Mouse (Mus musculus) embryonic facial prominence, embryonic 10.5 days (tissue): ENCODE data around the gene Agbl1. TPM values are rescaled to one million over a fixed set of nuclear protein-coding genes. Genes with fewer than 3 reads are reported as not detected.
A peak's percentile ranks its signal among the peaks of the same experiment; 100 is the strongest.

ENCODE experiments used
- DNase-seq: peaks from one replicate; pipeline ENCODE4 v3.0.0-alpha.2; 2017; ENCODE audit warnings: low spot score
- H3K27ac ChIP-seq: fragments of 300-500 bp; sonication (generic); replicated peaks from 2 replicates; pipeline ENCODE4 v1.5.1; 2016; ENCODE audit warnings: mild to moderate bottlenecking
- H3K27me3 ChIP-seq: fragments of 300-500 bp; sonication (generic); replicated peaks from 2 replicates; pipeline ENCODE4 v1.6.1; 2016; ENCODE audit warnings: low read depth, mild to moderate bottlenecking; ENCODE audit not compliant: poor library complexity, severe bottlenecking
- H3K36me3 ChIP-seq: fragments of 300-500 bp; sonication (generic); replicated peaks from 2 replicates; pipeline ENCODE4 v1.6.1; 2016; ENCODE audit warnings: mild to moderate bottlenecking, moderate library complexity
- H3K4me1 ChIP-seq: fragments of 300-500 bp; sonication (generic); 2 replicates; pipeline ENCODE4 v1.6.1; 2016
- H3K4me3 ChIP-seq: fragments of 300-500 bp; sonication (generic); 2 replicates; pipeline ENCODE4 v1.5.1; 2016; ENCODE audit warnings: mild to moderate bottlenecking, moderate library complexity
- H3K9me3 ChIP-seq: fragments of 300-500 bp; sonication (generic); 2 replicates; pipeline ENCODE4 v1.6.1; 2016; ENCODE audit warnings: mild to moderate bottlenecking
- WGBS: fragments of 180-500 bp; shearing (Covaris S2); methylation state at CpG from one replicate; pipeline ENCODE4 v1.1.7; 2016; 5-methylcytosine and 5-hydroxymethylcytosine counted together
- polyA plus RNA-seq: library from polyadenylated mRNA; unstranded; fragments of >200 nt; fragmentation: Nextera tagmentation; extraction: Ambion mirVana; gene quantifications from 2 replicates; pipeline ENCODE4 v1.2.1, GENCODE M21; 2016

Gene Agbl1
- polyA plus RNA-seq, 1 experiment from 2014 or later: not detected

DNA sequence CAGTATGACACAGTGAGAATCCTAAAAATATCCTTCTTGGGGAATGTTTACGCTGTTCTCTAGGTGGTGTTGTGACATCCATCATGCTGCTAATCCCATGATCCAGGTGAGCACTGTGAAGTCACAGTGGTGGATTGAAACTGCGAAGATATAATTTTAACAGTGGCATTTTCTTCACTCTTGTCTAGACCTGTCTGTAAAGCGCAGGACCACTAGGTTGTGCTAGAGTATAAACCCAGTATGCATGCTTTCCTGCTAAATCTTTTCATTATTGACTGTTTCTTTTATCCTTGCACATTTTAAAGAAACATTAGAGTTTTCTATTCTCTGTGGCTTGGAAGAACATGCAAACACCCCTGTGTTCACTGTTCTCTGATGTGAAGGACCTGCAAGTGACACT, 57.8 kb downstream of the Agbl1 start:
- Histone ChIP-seq H3K4me1 (no peaks in the 10 kb centered on the region), H3K9me3 (no peaks in the 10 kb centered on the region), H3K27ac (no peak overlapping the region), H3K27me3 (no peaks in the 10 kb centered on the region), H3K36me3 (no peaks in the 10 kb centered on the region), H3K4me3 (no peak overlapping the region)
- WGBS: 85% methylated on average over 3 of the region's 3 CpGs
- DNase-seq: no peak

DNA sequence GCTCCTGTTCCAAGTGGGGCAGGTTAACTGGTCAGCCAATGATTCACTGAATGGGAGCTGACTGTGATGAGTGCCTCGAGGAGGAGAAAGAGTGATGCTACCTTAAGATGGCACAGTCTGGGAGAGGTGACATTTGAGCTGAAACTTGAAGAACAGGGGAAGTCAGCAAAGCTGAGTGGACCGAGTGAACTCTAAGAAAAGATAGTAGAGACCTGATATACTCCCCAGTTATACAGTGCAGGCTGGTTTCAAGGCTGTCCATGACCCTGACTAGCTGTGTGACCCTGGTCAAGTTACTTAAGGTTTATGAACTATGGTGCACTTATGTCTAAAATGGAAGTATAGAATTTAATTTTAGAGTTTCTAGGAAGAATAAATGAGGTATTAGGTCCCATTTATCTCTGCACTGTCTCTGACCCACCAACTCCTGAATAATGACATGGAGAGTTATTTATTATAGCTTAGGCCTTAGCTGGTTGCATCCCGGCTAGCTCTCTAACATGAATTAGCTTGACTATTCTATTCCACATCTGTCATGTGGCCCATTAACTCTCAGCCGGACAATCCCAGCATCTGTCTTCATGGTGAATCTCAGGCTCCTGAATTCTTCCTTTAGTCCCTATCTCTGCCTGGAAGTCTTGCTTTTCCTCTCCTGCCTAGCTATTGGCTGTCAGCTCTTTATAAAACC, 92.3 kb downstream of the Agbl1 start:
- DNase-seq: no peak
- 85% methylated on average over 4 of the region's 4 CpGs for WGBS
- Histone ChIP-seq H3K36me3 (no peaks in the 10 kb centered on the region), H3K9me3 (no peaks in the 10 kb centered on the region), H3K4me1 (no peaks in the 10 kb centered on the region), H3K4me3 (no peak overlapping the region), H3K27ac (no peak overlapping the region), H3K27me3 (no peaks in the 10 kb centered on the region)

DNA sequence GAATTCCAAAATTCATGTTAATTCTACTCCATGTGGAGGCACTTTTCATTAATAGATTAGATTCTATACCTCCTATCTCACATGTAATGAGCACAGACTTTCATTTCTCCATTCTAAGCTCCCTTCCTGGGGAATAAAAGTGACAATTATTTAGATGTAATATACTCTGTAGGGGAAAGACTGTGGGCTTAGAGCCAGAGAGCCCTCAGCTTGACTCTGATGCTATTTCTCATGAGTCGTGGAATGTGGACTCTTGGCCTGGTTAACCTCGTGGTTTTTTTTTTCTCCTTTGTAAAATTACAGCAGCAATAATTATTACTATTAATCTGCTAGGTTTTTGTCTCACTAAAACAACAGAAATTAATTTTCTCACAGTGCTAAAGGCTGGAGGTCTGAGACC, 96.4 kb downstream of the Agbl1 start:
- Histone ChIP-seq H3K4me3 (no peak overlapping the region), H3K36me3 (no peaks in the 10 kb centered on the region), H3K4me1 (no peaks in the 10 kb centered on the region), H3K27ac (no peak overlapping the region), H3K9me3 (no peaks in the 10 kb centered on the region), H3K27me3 (no peaks in the 10 kb centered on the region)
- DNase-seq: no peak
- WGBS: 88% methylated on average over 2 of the region's 2 CpGs

DNA sequence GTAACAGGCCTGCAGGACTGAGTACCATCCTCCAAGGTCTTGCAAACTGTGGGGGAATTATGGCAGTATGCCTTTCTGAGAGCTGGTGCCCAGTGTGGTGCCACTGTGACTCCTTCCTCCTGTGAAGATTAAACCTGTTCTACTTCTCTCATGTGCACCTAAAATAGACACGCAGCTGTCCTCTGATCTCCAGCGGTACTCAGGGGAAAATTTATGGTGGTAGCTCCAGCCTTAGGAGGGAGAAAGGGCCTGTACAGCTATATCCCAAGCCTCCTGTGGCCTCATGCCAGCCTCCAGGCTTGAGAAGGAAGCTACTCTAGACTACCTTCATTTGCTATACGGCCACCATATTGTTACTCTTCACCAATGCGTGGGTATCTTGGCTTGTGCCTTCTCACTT, 109.6 kb downstream of the Agbl1 start:
- Histone ChIP-seq H3K4me1 (no peaks in the 10 kb centered on the region), H3K9me3 (no peaks in the 10 kb centered on the region), H3K36me3 (no peaks in the 10 kb centered on the region), H3K4me3 (no peak overlapping the region), H3K27me3 (no peaks in the 10 kb centered on the region), H3K27ac (no peak overlapping the region)
- no peak for DNase-seq
- WGBS: 96% methylated on average over 4 of the region's 4 CpGs

DNA sequence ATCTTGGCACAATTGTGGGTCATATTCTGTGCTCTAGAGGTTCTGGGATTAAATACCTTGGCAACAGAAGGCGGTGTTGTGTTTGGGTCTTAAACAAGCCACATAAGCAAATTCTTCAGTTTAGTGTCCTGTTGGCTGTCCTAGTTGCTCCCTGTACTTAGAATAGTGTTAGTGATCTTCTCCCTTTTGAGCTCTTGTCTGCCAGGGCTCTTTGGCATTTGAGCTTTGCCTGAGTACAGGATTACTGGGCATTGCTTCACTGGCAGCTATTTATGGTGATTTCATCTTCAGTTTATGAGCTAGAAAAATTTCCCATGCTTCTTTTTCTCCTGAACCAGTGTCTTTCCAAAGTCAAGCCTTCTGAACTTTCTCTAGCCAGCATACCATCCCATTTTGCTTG, 111.9 kb downstream of the Agbl1 start:
- no peak overlapping the region for H3K27ac ChIP-seq
- H3K4me3 ChIP-seq: no peak overlapping the region
- H3K4me1 ChIP-seq: no peaks in the 10 kb centered on the region
- DNase-seq: no peak
- H3K36me3 ChIP-seq: no peaks in the 10 kb centered on the region
- WGBS: 90% methylated on average over 1 of the region's 1 CpGs
- H3K9me3 ChIP-seq: no peaks in the 10 kb centered on the region
- no peaks in the 10 kb centered on the region for H3K27me3 ChIP-seq

DNA sequence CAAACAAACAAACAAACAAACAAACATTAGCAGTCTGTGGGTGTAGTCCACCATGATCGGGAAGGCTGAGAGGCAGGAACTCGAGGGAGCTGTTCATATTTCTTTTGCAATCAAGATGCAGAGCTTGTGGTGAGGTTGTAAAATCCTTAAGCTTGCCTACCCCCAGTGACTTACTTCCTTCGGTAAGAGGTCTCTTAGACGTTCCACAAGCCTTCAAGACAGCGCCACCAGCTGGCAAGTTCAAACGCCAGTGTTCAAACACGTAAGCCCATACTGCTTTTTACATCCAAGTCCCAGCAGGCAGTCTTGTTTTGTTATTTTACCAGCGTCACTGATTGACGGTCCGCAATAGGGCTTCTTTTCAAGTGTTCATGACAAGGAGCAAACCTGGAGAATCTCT, 123.8 kb downstream of the Agbl1 start:
- 56% methylated on average over 10 of the region's 10 CpGs for WGBS
- peak; percentile 17 for DNase-seq
- no peak overlapping the region for H3K4me3 ChIP-seq
- H3K4me1 ChIP-seq: no peaks in the 10 kb centered on the region
- H3K27me3 ChIP-seq: no peaks in the 10 kb centered on the region
- no peaks in the 10 kb centered on the region for H3K9me3 ChIP-seq
- H3K36me3 ChIP-seq: no peaks in the 10 kb centered on the region
- no peak overlapping the region for H3K27ac ChIP-seq

DNA sequence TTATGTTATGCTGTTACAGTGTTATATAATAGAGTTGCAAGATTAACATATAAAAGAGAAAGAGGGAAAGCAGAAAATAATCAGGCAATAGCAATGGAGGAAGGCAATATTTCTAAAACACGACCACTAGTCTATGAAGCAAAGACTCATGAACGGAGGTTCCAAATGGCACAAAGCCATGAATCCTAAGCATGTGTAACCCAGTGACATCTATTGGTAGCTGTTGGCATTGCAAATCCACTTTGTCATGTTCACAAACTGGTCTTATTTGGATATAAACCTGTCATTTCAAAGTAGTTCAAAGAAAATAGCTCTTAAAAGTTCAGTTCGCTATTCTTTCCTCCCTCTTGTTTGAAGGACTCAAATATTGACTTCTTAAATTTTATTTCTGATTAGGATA, 124.8 kb downstream of the Agbl1 start:
- no peak overlapping the region for H3K4me3 ChIP-seq
- H3K4me1 ChIP-seq: no peaks in the 10 kb centered on the region
- H3K27ac ChIP-seq: no peak overlapping the region
- DNase-seq: no peak
- no peaks in the 10 kb centered on the region for H3K36me3 ChIP-seq
- 42% methylated on average over 3 of the region's 3 CpGs for WGBS
- no peaks in the 10 kb centered on the region for H3K27me3 ChIP-seq
- H3K9me3 ChIP-seq: no peaks in the 10 kb centered on the region

DNA sequence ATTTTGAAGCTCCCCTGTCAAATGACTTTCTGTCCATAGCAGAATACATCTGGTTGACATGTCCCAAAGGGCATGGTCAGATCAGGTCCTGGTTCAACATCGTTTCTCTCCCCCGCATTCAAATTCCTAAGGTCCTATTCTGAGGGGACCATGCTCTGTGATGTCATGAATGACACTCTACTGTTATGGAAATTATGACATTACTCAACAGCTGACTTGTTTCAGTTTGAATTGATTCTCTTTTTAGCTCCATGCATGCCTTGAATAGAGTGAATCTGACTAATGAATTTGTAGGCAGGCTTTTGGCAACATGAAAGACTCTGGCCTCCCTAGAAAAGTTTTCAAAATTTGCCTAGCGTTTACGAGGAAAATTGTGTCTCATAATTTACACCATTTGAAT, 141.6 kb downstream of the Agbl1 start:
- no peak overlapping the region for H3K4me3 ChIP-seq
- no peak overlapping the region for H3K27ac ChIP-seq
- no peaks in the 10 kb centered on the region for H3K36me3 ChIP-seq
- no peaks in the 10 kb centered on the region for H3K4me1 ChIP-seq
- no peak for DNase-seq
- 84% methylated on average over 4 of the region's 4 CpGs for WGBS
- no peaks in the 10 kb centered on the region for H3K27me3 ChIP-seq
- no peaks in the 10 kb centered on the region for H3K9me3 ChIP-seq

DNA sequence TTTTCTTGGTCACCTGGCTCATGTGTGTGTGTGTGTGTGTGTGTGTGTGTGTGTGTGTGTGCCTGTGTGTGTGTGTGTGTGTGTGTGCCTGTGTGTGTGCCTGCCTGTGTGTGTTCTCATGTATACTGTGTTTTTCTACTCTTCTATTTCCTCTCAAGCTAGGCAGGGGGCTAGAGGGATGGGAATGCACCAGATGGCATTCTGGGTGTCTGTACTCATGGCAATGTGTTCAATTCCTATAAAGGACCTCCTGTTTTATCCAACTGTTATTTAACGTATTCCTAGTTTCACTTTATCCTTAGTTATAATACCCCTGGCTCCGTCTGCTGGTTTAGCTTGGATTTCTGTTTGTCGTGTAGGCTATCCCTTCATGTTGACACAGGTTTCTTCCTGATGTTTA, 149.8 kb downstream of the Agbl1 start:
- no peak overlapping the region for H3K4me3 ChIP-seq
- H3K27ac ChIP-seq: no peak overlapping the region
- H3K4me1 ChIP-seq: no peaks in the 10 kb centered on the region
- H3K9me3 ChIP-seq: no peaks in the 10 kb centered on the region
- 91% methylated on average over 3 of the region's 3 CpGs for WGBS
- no peaks in the 10 kb centered on the region for H3K27me3 ChIP-seq
- no peak for DNase-seq
- H3K36me3 ChIP-seq: no peaks in the 10 kb centered on the region

DNA sequence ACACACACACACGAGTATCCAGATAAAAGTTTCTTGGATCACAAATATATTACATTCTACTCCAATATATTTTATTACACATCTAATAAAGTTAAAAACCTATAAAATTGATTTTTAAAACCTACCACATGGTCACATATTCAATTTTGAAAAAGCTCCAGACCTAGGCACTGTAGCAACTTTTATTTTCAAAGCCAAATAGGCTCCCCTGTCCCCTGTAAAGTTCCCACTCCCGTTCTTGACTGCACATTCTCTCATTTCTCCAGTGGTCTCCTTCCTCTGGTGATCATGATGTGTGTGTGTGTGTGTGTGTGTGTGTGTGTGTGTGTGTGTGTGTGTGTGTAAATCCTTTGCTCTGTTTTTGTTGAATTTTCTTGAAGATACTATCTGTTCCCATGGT, 152.3 kb downstream of the Agbl1 start:
- H3K36me3 ChIP-seq: no peaks in the 10 kb centered on the region
- no peak for DNase-seq
- no peaks in the 10 kb centered on the region for H3K27me3 ChIP-seq
- H3K4me1 ChIP-seq: no peaks in the 10 kb centered on the region
- WGBS: 85% methylated on average over 2 of the region's 2 CpGs
- H3K9me3 ChIP-seq: no peaks in the 10 kb centered on the region
- H3K4me3 ChIP-seq: no peak overlapping the region
- no peak overlapping the region for H3K27ac ChIP-seq

DNA sequence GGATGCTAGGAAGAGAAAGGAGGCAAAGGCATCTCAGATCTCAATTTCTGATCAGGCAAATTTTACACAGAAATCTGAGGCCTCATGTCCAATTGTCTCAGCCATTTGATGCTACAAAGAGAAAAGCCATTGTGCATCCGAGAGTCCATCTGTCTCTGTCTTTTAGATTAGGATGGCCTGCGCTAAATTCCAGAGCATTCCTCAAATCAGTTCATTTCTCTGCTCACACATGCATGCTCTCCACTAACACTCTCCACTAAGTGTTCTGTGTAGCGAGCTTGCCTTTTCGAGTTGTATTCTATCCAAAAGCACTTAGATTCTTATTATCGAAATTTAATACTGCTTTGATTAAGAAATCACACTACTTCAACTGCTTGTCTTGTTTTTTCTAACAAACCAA, 159.6 kb downstream of the Agbl1 start:
- DNase-seq: no peak
- no peak overlapping the region for H3K4me3 ChIP-seq
- H3K27ac ChIP-seq: no peak overlapping the region
- peaks cover 12% of the 10 kb centered on the region for H3K4me1 ChIP-seq
- WGBS: 81% methylated on average over 5 of the region's 5 CpGs
- H3K9me3 ChIP-seq: no peaks in the 10 kb centered on the region
- no peaks in the 10 kb centered on the region for H3K27me3 ChIP-seq
- H3K36me3 ChIP-seq: no peaks in the 10 kb centered on the region

DNA sequence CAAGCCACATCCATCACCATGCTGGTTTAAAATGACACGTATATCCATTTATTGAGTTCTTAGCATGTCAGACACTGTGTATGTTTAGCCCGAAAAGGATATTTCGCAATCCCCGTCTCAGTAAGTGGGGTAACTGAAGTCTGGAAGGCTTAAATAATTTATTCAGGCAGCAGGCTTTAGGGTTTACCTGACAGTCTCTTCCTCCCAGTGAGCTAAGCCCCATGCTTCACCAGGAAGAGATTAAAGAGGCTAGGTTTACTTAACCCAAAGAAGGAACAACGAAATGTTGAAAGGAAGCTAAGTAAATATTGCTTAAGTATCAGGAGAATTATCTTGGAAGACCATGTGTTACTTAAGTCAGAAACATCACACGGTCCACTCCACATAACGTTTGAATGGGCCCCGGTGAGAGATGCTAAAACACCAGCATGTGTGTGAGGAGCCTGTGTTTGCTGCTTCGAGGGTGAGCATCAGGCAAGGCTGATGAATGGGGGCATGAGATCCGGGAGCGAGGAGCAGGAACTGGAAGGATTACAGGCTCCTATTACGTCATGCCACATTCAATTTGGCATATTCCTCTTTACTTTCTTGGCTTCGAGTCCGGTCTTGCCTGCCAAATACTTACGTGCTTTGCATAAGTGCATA, 162.7 kb downstream of the Agbl1 start:
- peaks cover 12% of the 10 kb centered on the region for H3K4me1 ChIP-seq
- H3K36me3 ChIP-seq: no peaks in the 10 kb centered on the region
- H3K27me3 ChIP-seq: no peaks in the 10 kb centered on the region
- H3K9me3 ChIP-seq: no peaks in the 10 kb centered on the region
- 25% methylated on average over 15 of the region's 15 CpGs for WGBS
- H3K4me3 ChIP-seq: peak overlapping the region; percentile 53
- DNase-seq: peak; percentile 33
- no peak overlapping the region for H3K27ac ChIP-seq

DNA sequence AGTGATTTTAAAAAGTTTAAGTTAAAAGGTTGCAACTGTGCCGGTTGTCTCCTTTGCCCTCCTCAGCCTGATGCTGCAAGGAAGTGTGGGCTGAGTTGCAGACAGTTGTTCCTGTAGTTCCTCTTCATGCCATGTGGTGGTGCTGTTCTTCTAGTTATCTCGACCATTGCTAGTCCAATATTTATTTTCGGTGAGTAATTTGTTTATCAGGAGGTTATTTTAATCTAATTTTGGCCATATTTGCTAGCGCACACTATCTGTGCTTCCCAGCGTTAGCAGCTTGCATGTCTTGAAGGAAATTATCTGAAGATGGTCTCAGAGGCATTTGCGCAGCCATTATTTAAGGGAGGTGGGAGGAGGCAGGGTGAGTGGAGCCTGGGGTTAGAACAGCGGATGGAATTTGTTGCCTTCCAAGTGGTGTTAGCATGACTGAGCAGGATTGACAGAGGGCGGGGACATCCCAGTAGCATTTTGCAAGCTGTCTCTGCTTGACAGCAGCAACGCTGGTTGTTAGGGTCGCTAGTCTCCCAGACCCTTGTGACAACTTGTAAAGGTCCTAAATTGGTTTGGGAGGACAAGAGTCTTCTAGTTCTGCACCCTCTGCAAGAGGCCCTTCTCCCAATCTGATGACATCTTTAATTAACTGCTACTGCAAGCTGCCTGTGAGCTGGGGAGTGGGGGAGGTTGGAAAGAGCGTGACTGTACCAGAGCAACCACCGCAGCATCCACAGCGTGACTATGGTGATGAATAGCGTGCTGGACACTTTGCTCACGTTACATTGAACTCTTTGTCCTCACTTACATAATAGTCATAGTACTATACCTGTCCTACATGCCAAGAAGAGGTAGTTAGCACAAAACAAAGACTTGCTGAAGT, 163.5 kb downstream of the Agbl1 start:
- Histone ChIP-seq H3K9me3 (no peaks in the 10 kb centered on the region), H3K36me3 (no peaks in the 10 kb centered on the region), H3K27me3 (no peaks in the 10 kb centered on the region), H3K4me1 (peaks cover 12% of the 10 kb centered on the region), H3K4me3 (peak overlapping the region; percentile 53), H3K27ac (peak overlapping the region; percentile 24; the same call in 1 of the 2 replicates)
- WGBS: 10% methylated on average over 15 of the region's 15 CpGs
- DNase-seq: peak; percentile 64
